Mouse (Mus musculus) thymus, adult 18-20 months (tissue): ENCODE measurements around the gene Eed.
A peak's percentile ranks its signal among the peaks of the same experiment; 100 is the strongest.
"Not testable (repeated sequence)": the region's sequence is repeated elsewhere in the genome, so short reads cannot be mapped to it uniquely, and the experiment has no call there.

Source experiments
- DNase-seq, 2 experiments: peaks; one replicate each; pipeline ENCODE4 v3.0.0; 2022; ENCODE audit warnings: mixed read lengths in 2 of 2

Eed gene

GRCm38 (mm10) chr7:89980485-89981422, at the start of gene Eed:
TSS of gene Eed (minus strand) at chr7:89980983.
- peak; percentile 88 to 90 for DNase-seq

- DNase-seq, result no peak
Observed at GRCm38 (mm10) chr7:90029548-90030485, 49.0 kb upstream of the Eed start.

GRCm38 (mm10) chr7:90028888-90029547, 48.2 kb upstream of the Eed start:
- no peak for DNase-seq

GRCm38 (mm10) chr7:90024975-90025374, 44.2 kb upstream of the Eed start:
- no peak for DNase-seq

GRCm38 (mm10) chr7:90022974-90023707, 42.4 kb upstream of the Eed start:
- DNase-seq, result no peak

GRCm38 (mm10) chr7:90020331-90020730, 39.5 kb upstream of the Eed start:
- no peak for DNase-seq

- no peak for DNase-seq
Observed at GRCm38 (mm10) chr7:90019570-90019969, 38.8 kb upstream of the Eed start.

- DNase-seq, result no peak
Observed at GRCm38 (mm10) chr7:90016930-90017588, 36.3 kb upstream of the Eed start.

GRCm38 (mm10) chr7:90016459-90016858, 35.7 kb upstream of the Eed start:
- no peak for DNase-seq

GRCm38 (mm10) chr7:90006667-90007653, 26.2 kb upstream of the Eed start:
- DNase-seq, result no peak

GRCm38 (mm10) chr7:90004781-90005180, 24.0 kb upstream of the Eed start:
- DNase-seq, result no peak

GRCm38 (mm10) chr7:90002375-90002774, 21.6 kb upstream of the Eed start:
- no peak for DNase-seq

- no peak for DNase-seq
Observed at GRCm38 (mm10) chr7:89999491-89999890, 18.7 kb upstream of the Eed start.

- no peak for DNase-seq
Observed at GRCm38 (mm10) chr7:89998624-89999006, 17.8 kb upstream of the Eed start.

GRCm38 (mm10) chr7:89998006-89998623, 17.3 kb upstream of the Eed start:
- no peak for DNase-seq

GRCm38 (mm10) chr7:89997526-89997925, 16.7 kb upstream of the Eed start:
- not testable (repeated sequence) for DNase-seq

- DNase-seq, result no peak
Observed at GRCm38 (mm10) chr7:89993091-89993490, 12.3 kb upstream of the Eed start.

GRCm38 (mm10) chr7:89984421-89984820, 3.6 kb upstream of the Eed start:
- no peak for DNase-seq

- no peak for DNase-seq
Observed at GRCm38 (mm10) chr7:89983441-89983840, 2.7 kb upstream of the Eed start.

GRCm38 (mm10) chr7:89981557-89981956, 774 bp upstream of the Eed start:
- no peak for DNase-seq
